Mouse (Mus musculus) embryonic facial prominence, embryonic 15.5 days (tissue): ENCODE measurements around the gene Ercc6. TPM values are rescaled to one million over a fixed set of nuclear protein-coding genes. Genes with fewer than 3 reads are reported as not detected.

Experiments used
- ATAC-seq: fragments of 200-750 bp; cut with Nextera tagmentation; 2 replicates; pipeline ENCODE4 v1.8.0; 2017; ENCODE audit warnings: low read depth, moderate TSS enrichment; ENCODE audit not compliant: insufficient number of reproducible peaks, low FRiP score, low TSS enrichment
- H3K27ac ChIP-seq: fragments of 300-500 bp; sonication (generic); replicated peaks from 2 replicates; pipeline ENCODE4 v1.5.1; 2015; ENCODE audit warnings: mild to moderate bottlenecking, inconsistent platforms
- H3K27me3 ChIP-seq: fragments of 300-500 bp; sonication (generic); 2 replicates; pipeline ENCODE4 v1.6.1; 2015; ENCODE audit warnings: inconsistent platforms
- H3K36me3 ChIP-seq: fragments of 300-500 bp; sonication (generic); 2 replicates; pipeline ENCODE4 v1.6.1; 2015; ENCODE audit warnings: mild to moderate bottlenecking, inconsistent platforms
- H3K4me1 ChIP-seq: fragments of 300-500 bp; sonication (generic); 2 replicates; pipeline ENCODE4 v1.6.1; 2015; ENCODE audit warnings: inconsistent platforms
- H3K4me2 ChIP-seq: fragments of 300-500 bp; sonication (generic); replicated peaks from 2 replicates; pipeline ENCODE4 v1.6.1; 2015; ENCODE audit warnings: mild to moderate bottlenecking, inconsistent platforms
- H3K4me3 ChIP-seq: fragments of 300-500 bp; sonication (generic); replicated peaks from 2 replicates; pipeline ENCODE4 v1.5.1; 2015; ENCODE audit warnings: mild to moderate bottlenecking, inconsistent platforms
- H3K9ac ChIP-seq: fragments of 300-500 bp; sonication (generic); 2 replicates; pipeline ENCODE4 v1.6.1; 2015; ENCODE audit warnings: inconsistent platforms
- H3K9me3 ChIP-seq: fragments of 300-500 bp; sonication (generic); replicated peaks from 2 replicates; pipeline ENCODE4 v1.6.1; 2016; ENCODE audit warnings: inconsistent platforms
- WGBS: fragments of 180-500 bp; shearing (Covaris S2); methylation state at CpG from one replicate; pipeline ENCODE4 v1.1.7; 2015; 5-methylcytosine and 5-hydroxymethylcytosine counted together
- polyA plus RNA-seq: library from polyadenylated mRNA; unstranded; fragments of >200 nt; fragmentation: Nextera tagmentation; extraction: Ambion mirVana; gene quantifications from 2 replicates; pipeline ENCODE4 v1.2.1, GENCODE M21; 2015

Gene Ercc6
- polyA plus RNA-seq: 17.8 and 23.0 TPM in 2 replicates

GRCm38 (mm10) chr14:32513336-32514032 lies at the start of gene Ercc6:
TSS of gene Ercc6 (plus strand) at chr14:32513521.
- peak; percentile 93 for ATAC-seq
- Histone ChIP-seq H3K9me3 (no peaks in the 10 kb centered on the region), H3K4me1 (peaks cover 19% of the 10 kb centered on the region), H3K4me3 (peak within 1 kb of the TSS; percentile 90), H3K4me2 (peak within 1 kb of the TSS; percentile 72), H3K27me3 (no peaks in the 10 kb centered on the region), H3K27ac (peak within 1 kb of the TSS; percentile 82), H3K9ac (peak within 1 kb of the TSS; percentile 66), H3K36me3 (peaks cover 15% of the 10 kb centered on the region)
- under 1% methylated on average over 62 of the region's 62 CpGs for WGBS

- under 1% methylated on average over 70 of the region's 70 CpGs for WGBS
- ATAC-seq: no peak
- peak within 1 kb of the TSS; percentile 81 for H3K4me2 ChIP-seq
- peaks cover 27% of the 10 kb centered on the region for H3K4me1 ChIP-seq
- H3K4me3 ChIP-seq: peak within 1 kb of the TSS; percentile 42
- H3K36me3 ChIP-seq: no peaks in the 10 kb centered on the region
- no peaks in the 10 kb centered on the region for H3K9me3 ChIP-seq
- H3K27ac ChIP-seq: no peak within 1 kb of the TSS
- H3K9ac ChIP-seq: no peak within 1 kb of the TSS
- peaks cover 95% of the 10 kb centered on the region for H3K27me3 ChIP-seq
Observed at GRCm38 (mm10) chr14:32464601-32465505, 48.5 kb upstream of the Ercc6 start, which contains the start of gene Slc18a3. TSS of gene Slc18a3 (minus strand) at chr14:32464850.

- no peak overlapping the region for H3K9ac ChIP-seq
- no peaks in the 10 kb centered on the region for H3K9me3 ChIP-seq
- H3K27me3 ChIP-seq: peaks cover 89% of the 10 kb centered on the region
- ATAC-seq: no peak
- peak overlapping the region; percentile 81 for H3K4me2 ChIP-seq
- 0% methylated on average over 8 of the region's 11 CpGs for WGBS
- no peak overlapping the region for H3K27ac ChIP-seq
- no peaks in the 10 kb centered on the region for H3K36me3 ChIP-seq
- peaks cover 27% of the 10 kb centered on the region for H3K4me1 ChIP-seq
- peak overlapping the region; percentile 42 for H3K4me3 ChIP-seq
Observed at GRCm38 (mm10) chr14:32465506-32465870, 47.8 kb upstream of the Ercc6 start.

GRCm38 (mm10) chr14:32465889-32466288 lies 47.4 kb upstream of the Ercc6 start, which contains the start of gene Chat:
TSS of gene Chat (minus strand) at chr14:32465989.
- peak within 1 kb of the TSS; percentile 81 for H3K4me2 ChIP-seq

GRCm38 (mm10) chr14:32467606-32468005 lies 45.7 kb upstream of the Ercc6 start:
- H3K4me2 ChIP-seq: no peak overlapping the region
- no peak overlapping the region for H3K9ac ChIP-seq
- H3K9me3 ChIP-seq: no peaks in the 10 kb centered on the region
- H3K4me3 ChIP-seq: no peak overlapping the region
- no peaks in the 10 kb centered on the region for H3K36me3 ChIP-seq
- 2% methylated on average over 5 of the region's 5 CpGs for WGBS
- H3K27me3 ChIP-seq: peaks cover 68% of the 10 kb centered on the region
- peaks cover 27% of the 10 kb centered on the region for H3K4me1 ChIP-seq
- no peak for ATAC-seq
- H3K27ac ChIP-seq: no peak overlapping the region

More at GRCm38 (mm10) chr14:32465889-32466288, 47.4 kb upstream of the Ercc6 start, which contains the start of gene Chat:
- Histone ChIP-seq H3K27ac (no peak within 1 kb of the TSS), H3K9ac (no peak within 1 kb of the TSS), H3K27me3 (peaks cover 86% of the 10 kb centered on the region), H3K4me3 (peak within 1 kb of the TSS; percentile 42), H3K9me3 (no peaks in the 10 kb centered on the region), H3K36me3 (no peaks in the 10 kb centered on the region), H3K4me1 (peaks cover 27% of the 10 kb centered on the region)
- WGBS: 16% methylated on average over 13 of the region's 13 CpGs
- no peak for ATAC-seq

- Histone ChIP-seq H3K9me3 (no peaks in the 10 kb centered on the region), H3K4me1 (no peaks in the 10 kb centered on the region), H3K36me3 (no peaks in the 10 kb centered on the region), H3K4me3 (no peak overlapping the region), H3K27me3 (peaks cover 16% of the 10 kb centered on the region), H3K27ac (no peak overlapping the region), H3K4me2 (no peak overlapping the region), H3K9ac (no peak overlapping the region)
- WGBS: 7% methylated on average over 4 of the region's 4 CpGs
- no peak for ATAC-seq
Observed at GRCm38 (mm10) chr14:32472996-32473395, 40.3 kb upstream of the Ercc6 start.

GRCm38 (mm10) chr14:32476559-32476958 lies 36.8 kb upstream of the Ercc6 start:
- no peak overlapping the region for H3K9ac ChIP-seq
- no peak overlapping the region for H3K27ac ChIP-seq
- H3K4me1 ChIP-seq: no peaks in the 10 kb centered on the region
- H3K4me3 ChIP-seq: no peak overlapping the region
- no peak overlapping the region for H3K4me2 ChIP-seq
- H3K36me3 ChIP-seq: no peaks in the 10 kb centered on the region
- 77% methylated on average over 6 of the region's 6 CpGs for WGBS
- ATAC-seq: no peak
- H3K27me3 ChIP-seq: peaks cover 4% of the 10 kb centered on the region; the same call in 1 of the 2 replicates
- no peaks in the 10 kb centered on the region for H3K9me3 ChIP-seq

GRCm38 (mm10) chr14:32477581-32477980 lies 35.7 kb upstream of the Ercc6 start:
- Histone ChIP-seq H3K4me1 (no peaks in the 10 kb centered on the region), H3K36me3 (no peaks in the 10 kb centered on the region), H3K9me3 (no peaks in the 10 kb centered on the region), H3K9ac (no peak overlapping the region), H3K4me3 (no peak overlapping the region), H3K27me3 (peaks cover 4% of the 10 kb centered on the region; the same call in 1 of the 2 replicates), H3K4me2 (no peak overlapping the region), H3K27ac (no peak overlapping the region)
- no peak for ATAC-seq
- WGBS: 66% methylated on average over 1 of the region's 1 CpGs

GRCm38 (mm10) chr14:32482061-32482460 lies 31.3 kb upstream of the Ercc6 start:
- Histone ChIP-seq H3K27ac (no peak overlapping the region), H3K9me3 (no peaks in the 10 kb centered on the region), H3K27me3 (peaks cover 4% of the 10 kb centered on the region; the same call in 1 of the 2 replicates), H3K4me2 (no peak overlapping the region), H3K36me3 (no peaks in the 10 kb centered on the region), H3K4me1 (no peaks in the 10 kb centered on the region), H3K4me3 (no peak overlapping the region), H3K9ac (no peak overlapping the region)
- 7% methylated on average over 3 of the region's 3 CpGs for WGBS
- ATAC-seq: no peak

GRCm38 (mm10) chr14:32492521-32492920 lies 20.8 kb upstream of the Ercc6 start:
- H3K9me3 ChIP-seq: no peaks in the 10 kb centered on the region
- H3K4me1 ChIP-seq: no peaks in the 10 kb centered on the region
- H3K27ac ChIP-seq: no peak overlapping the region
- H3K4me2 ChIP-seq: peak overlapping the region; percentile 48
- H3K4me3 ChIP-seq: peak overlapping the region; percentile 21
- WGBS: 10% methylated on average over 13 of the region's 13 CpGs
- no peaks in the 10 kb centered on the region for H3K36me3 ChIP-seq
- no peak overlapping the region for H3K9ac ChIP-seq
- H3K27me3 ChIP-seq: no peaks in the 10 kb centered on the region
- ATAC-seq: no peak; the same call in 1 of the 2 replicates
